Mouse (Mus musculus): Measurements from ENCODE around the gene Dnase1l3. TPM values are rescaled to one million over a fixed set of nuclear protein-coding genes. Genes with fewer than 3 reads are reported as not detected.

The Dnase1l3 gene
- polyA plus RNA-seq (2015; fragmentation: Nextera tagmentation; extraction: Ambion mirVana) = 0.94 and 0.99 TPM in 2 replicates

GRCm38 (mm10) chr14:7994271-7994767 is at the start of gene Dnase1l3:
TSS of gene Dnase1l3 (minus strand) at chr14:7994573.
- Histone ChIP-seq H3K9ac (no peak within 1 kb of the TSS), H3K4me2 (no peak within 1 kb of the TSS), H3K27me3 (replicated peaks) (no peaks in the 10 kb centered on the region), H3K27ac (no peak within 1 kb of the TSS), H3K36me3 (no peaks in the 10 kb centered on the region), H3K4me1 (peaks cover 3% of the 10 kb centered on the region; the same call in 1 of the 2 replicates), H3K9me3 (no peaks in the 10 kb centered on the region), H3K4me3 (replicated peaks) (no peak within 1 kb of the TSS)
- ATAC-seq (ENCODE audit: insufficient read depth, low FRiP score, low read depth) = no peak
- 44% methylated on average over 8 of the region's 8 CpGs for WGBS

- Histone ChIP-seq H3K4me1 (no peaks in the 10 kb centered on the region), H3K27ac (no peak overlapping the region), H3K9me3 (no peaks in the 10 kb centered on the region), H3K4me2 (no peak overlapping the region), H3K27me3 (replicated peaks) (no peaks in the 10 kb centered on the region), H3K9ac (no peak overlapping the region), H3K4me3 (replicated peaks) (no peak overlapping the region), H3K36me3 (0 out of 2 replicates have a peak, but pooled peaks cover 3% of the 10 kb centered on the region)
- no peak for ATAC-seq (ENCODE audit: insufficient read depth, low FRiP score, low read depth)
- 93% methylated on average over 9 of the region's 9 CpGs for WGBS
Measured at GRCm38 (mm10) chr14:8042577-8042976, 48.2 kb upstream of the Dnase1l3 start.

GRCm38 (mm10) chr14:8042120-8042519 is 47.7 kb upstream of the Dnase1l3 start:
- WGBS = 84% methylated on average over 2 of the region's 2 CpGs
- 0 out of 2 replicates have a peak, but pooled peaks cover 3% of the 10 kb centered on the region for H3K36me3 ChIP-seq
- ATAC-seq (ENCODE audit: insufficient read depth, low FRiP score, low read depth) = no peak
- H3K27me3 ChIP-seq (replicated peaks) = no peaks in the 10 kb centered on the region
- no peak overlapping the region for H3K27ac ChIP-seq
- no peak overlapping the region for H3K4me3 ChIP-seq (replicated peaks)
- H3K4me2 ChIP-seq = no peak overlapping the region
- H3K9me3 ChIP-seq = no peaks in the 10 kb centered on the region
- no peak overlapping the region for H3K9ac ChIP-seq
- H3K4me1 ChIP-seq = no peaks in the 10 kb centered on the region

- Histone ChIP-seq H3K4me2 (no peak overlapping the region), H3K9me3 (no peaks in the 10 kb centered on the region), H3K4me1 (no peaks in the 10 kb centered on the region), H3K4me3 (replicated peaks) (no peak overlapping the region), H3K27me3 (replicated peaks) (no peaks in the 10 kb centered on the region), H3K27ac (no peak overlapping the region), H3K9ac (no peak overlapping the region), H3K36me3 (0 out of 2 replicates have a peak, but pooled peaks cover 3% of the 10 kb centered on the region)
- no peak for ATAC-seq (ENCODE audit: insufficient read depth, low FRiP score, low read depth)
- 88% methylated on average over 12 of the region's 12 CpGs for WGBS
Measured at GRCm38 (mm10) chr14:8040911-8041678, 46.7 kb upstream of the Dnase1l3 start.

GRCm38 (mm10) chr14:8040179-8040578 is 45.8 kb upstream of the Dnase1l3 start:
- no peak overlapping the region for H3K4me3 ChIP-seq (replicated peaks)
- no peaks in the 10 kb centered on the region for H3K27me3 ChIP-seq (replicated peaks)
- no peak overlapping the region for H3K4me2 ChIP-seq
- no peaks in the 10 kb centered on the region for H3K4me1 ChIP-seq
- no peak overlapping the region for H3K27ac ChIP-seq
- H3K9ac ChIP-seq = no peak overlapping the region
- ATAC-seq (ENCODE audit: insufficient read depth, low FRiP score, low read depth) = no peak
- 65% methylated on average over 3 of the region's 3 CpGs for WGBS
- H3K36me3 ChIP-seq = 0 out of 2 replicates have a peak, but pooled peaks cover 3% of the 10 kb centered on the region
- H3K9me3 ChIP-seq = no peaks in the 10 kb centered on the region

- H3K4me2 ChIP-seq = no peak overlapping the region
- no peak for ATAC-seq (ENCODE audit: insufficient read depth, low FRiP score, low read depth)
- H3K4me1 ChIP-seq = no peaks in the 10 kb centered on the region
- H3K27ac ChIP-seq = no peak overlapping the region
- H3K9ac ChIP-seq = no peak overlapping the region
- H3K36me3 ChIP-seq = no peaks in the 10 kb centered on the region
- no peak overlapping the region for H3K4me3 ChIP-seq (replicated peaks)
- 76% methylated on average over 7 of the region's 7 CpGs for whole genome bisulfite sequencing
- no peaks in the 10 kb centered on the region for H3K9me3 ChIP-seq
- no peaks in the 10 kb centered on the region for H3K27me3 ChIP-seq (replicated peaks)
Measured at GRCm38 (mm10) chr14:8038791-8039448, 44.5 kb upstream of the Dnase1l3 start.

GRCm38 (mm10) chr14:8038150-8038549 is 43.8 kb upstream of the Dnase1l3 start:
- Histone ChIP-seq H3K4me1 (no peaks in the 10 kb centered on the region), H3K4me3 (replicated peaks) (no peak overlapping the region), H3K9ac (no peak overlapping the region), H3K36me3 (no peaks in the 10 kb centered on the region), H3K27me3 (replicated peaks) (no peaks in the 10 kb centered on the region), H3K9me3 (no peaks in the 10 kb centered on the region), H3K4me2 (no peak overlapping the region), H3K27ac (no peak overlapping the region)
- no peak for ATAC-seq (ENCODE audit: insufficient read depth, low FRiP score, low read depth)
- 65% methylated on average over 5 of the region's 5 CpGs for WGBS

- WGBS = 85% methylated on average over 5 of the region's 5 CpGs
- Histone ChIP-seq H3K27ac (no peak overlapping the region), H3K4me3 (replicated peaks) (no peak overlapping the region), H3K9me3 (no peaks in the 10 kb centered on the region), H3K9ac (no peak overlapping the region), H3K36me3 (no peaks in the 10 kb centered on the region), H3K27me3 (replicated peaks) (no peaks in the 10 kb centered on the region), H3K4me1 (no peaks in the 10 kb centered on the region), H3K4me2 (no peak overlapping the region)
- no peak for ATAC-seq (ENCODE audit: insufficient read depth, low FRiP score, low read depth)
Measured at GRCm38 (mm10) chr14:8036406-8036805, 42.0 kb upstream of the Dnase1l3 start.

GRCm38 (mm10) chr14:8035951-8036350 is 41.6 kb upstream of the Dnase1l3 start:
- WGBS = 80% methylated on average over 6 of the region's 6 CpGs
- Histone ChIP-seq H3K4me2 (no peak overlapping the region), H3K4me3 (replicated peaks) (no peak overlapping the region), H3K27me3 (replicated peaks) (no peaks in the 10 kb centered on the region), H3K4me1 (no peaks in the 10 kb centered on the region), H3K36me3 (no peaks in the 10 kb centered on the region), H3K9ac (no peak overlapping the region), H3K27ac (no peak overlapping the region), H3K9me3 (no peaks in the 10 kb centered on the region)
- no peak for ATAC-seq (ENCODE audit: insufficient read depth, low FRiP score, low read depth)

- WGBS = 74% methylated on average over 5 of the region's 5 CpGs
- Histone ChIP-seq H3K4me3 (replicated peaks) (no peak overlapping the region), H3K4me2 (no peak overlapping the region), H3K27ac (no peak overlapping the region), H3K9me3 (no peaks in the 10 kb centered on the region), H3K9ac (no peak overlapping the region), H3K4me1 (no peaks in the 10 kb centered on the region), H3K27me3 (replicated peaks) (no peaks in the 10 kb centered on the region), H3K36me3 (no peaks in the 10 kb centered on the region)
- ATAC-seq (ENCODE audit: insufficient read depth, low FRiP score, low read depth) = no peak
Measured at GRCm38 (mm10) chr14:8034561-8034960, 40.2 kb upstream of the Dnase1l3 start.

- Histone ChIP-seq H3K4me2 (no peak overlapping the region), H3K9ac (no peak overlapping the region), H3K4me3 (replicated peaks) (no peak overlapping the region), H3K27me3 (replicated peaks) (no peaks in the 10 kb centered on the region), H3K9me3 (no peaks in the 10 kb centered on the region), H3K27ac (no peak overlapping the region), H3K4me1 (no peaks in the 10 kb centered on the region), H3K36me3 (no peaks in the 10 kb centered on the region)
- WGBS = 83% methylated on average over 13 of the region's 13 CpGs
- ATAC-seq (ENCODE audit: insufficient read depth, low FRiP score, low read depth) = no peak
Measured at GRCm38 (mm10) chr14:8032087-8032944, 37.9 kb upstream of the Dnase1l3 start.

Measured in stomach, embryonic 15.5 days (tissue).